Mouse (Mus musculus): ENCODE data around the gene Rpl38.

DNA sequence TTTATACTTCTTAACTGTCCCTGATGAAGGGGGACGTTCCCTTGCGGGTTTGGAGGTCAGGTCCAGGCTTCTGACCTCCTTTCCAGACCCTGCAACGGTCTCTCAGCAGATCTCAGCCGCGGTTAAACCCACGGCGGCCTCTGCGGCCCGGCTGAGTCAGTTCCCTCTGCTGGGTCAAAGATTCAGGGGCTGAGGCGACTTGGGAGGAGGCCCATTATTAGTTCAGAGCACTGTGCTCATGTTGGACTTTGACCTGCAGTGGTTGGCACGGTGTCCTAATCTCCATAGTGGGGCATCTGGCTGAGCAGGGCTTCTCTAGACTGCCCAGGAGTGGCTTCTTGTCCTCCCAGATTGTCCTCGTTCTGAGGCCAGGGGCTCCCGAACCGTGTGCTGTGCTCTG, 8.1 kb downstream of the Rpl38 start:
- TF ChIP-seq CTCF (IDR thresholded peaks at IDR 0.05; ENCODE audit: insufficient read depth, low read length): no peak
- no peak for TF ChIP-seq POLR2A (IDR thresholded peaks at IDR 0.05; ENCODE audit: borderline replicate concordance, extremely low read depth, low read depth, low read length)
